Mouse (Mus musculus): ENCODE results near the gene Pheta2. TPM values are rescaled to one million over a fixed set of nuclear protein-coding genes. Genes with fewer than 3 reads are reported as not detected.
"Not testable (repeated sequence)": the region's sequence is repeated elsewhere in the genome, so short reads cannot be mapped to it uniquely, and the experiment has no call there.

Pheta2 gene
- polyA plus RNA-seq, 1 experiment from 2014 or later, result 17.5 TPM

DNA sequence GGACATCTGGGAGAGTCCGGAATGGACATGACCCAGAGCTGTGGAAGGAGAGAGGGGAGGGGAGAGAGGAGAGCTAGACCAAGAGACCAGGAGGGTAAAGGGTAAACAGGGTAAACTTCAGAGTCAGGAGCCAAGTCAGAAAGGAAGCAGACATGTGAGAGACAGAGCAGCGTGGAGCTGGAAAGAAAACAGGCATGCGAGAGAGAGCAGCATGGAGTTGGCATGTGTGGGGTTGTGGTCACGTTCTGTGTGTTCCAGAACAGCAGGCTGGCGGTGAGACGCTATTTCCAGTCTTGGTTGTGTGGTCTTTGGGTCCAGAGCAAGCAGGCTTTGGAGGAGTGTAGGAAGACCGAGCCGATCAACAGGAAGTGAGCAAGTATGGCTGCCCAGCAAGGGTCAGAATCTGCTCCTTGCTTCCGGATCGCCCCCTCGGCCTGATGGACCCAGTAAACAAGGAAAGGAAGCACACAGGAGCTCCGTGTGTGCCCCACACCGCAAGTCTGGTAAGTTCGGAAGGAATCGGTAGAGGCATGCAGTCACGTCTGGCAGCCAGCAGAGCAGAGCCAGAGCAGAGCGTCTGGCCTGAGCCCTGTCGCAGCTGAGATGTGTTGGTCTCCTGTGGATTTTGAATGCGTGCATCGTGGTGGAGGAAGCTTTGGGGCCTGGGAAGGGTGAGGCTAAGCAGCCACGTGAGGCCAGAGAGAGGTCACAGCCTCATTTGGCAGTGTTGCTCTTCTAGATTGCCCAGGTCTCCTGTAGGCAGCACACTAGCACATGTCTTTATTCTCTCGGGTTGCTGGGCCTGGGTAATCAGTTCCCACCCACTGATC, 19.9 kb downstream of the Pheta2 start:
- Histone ChIP-seq H3K4me3 (replicated peaks; ENCODE audit: low read length) (no peak overlapping the region), H3K36me3 (ENCODE audit: control insufficient read depth, insufficient read depth, low read length) (no peaks in the 10 kb centered on the region), H3K27ac (ENCODE audit: low read length) (peak overlapping the region; percentile 60), H3K9me3 (replicated peaks; ENCODE audit: control insufficient read depth, low read length) (no peaks in the 10 kb centered on the region), H3K9ac (ENCODE audit: low read length) (peak overlapping the region; percentile 46; the same call in 1 of the 2 replicates), H3K4me2 (ENCODE audit: low read depth, low read length) (no peak overlapping the region), H3K27me3 (ENCODE audit: control insufficient read depth, insufficient read depth, low read length) (no peaks in the 10 kb centered on the region), H3K4me1 (ENCODE audit: control insufficient read depth, insufficient read depth, low read length) (peaks cover 14% of the 10 kb centered on the region)
- WGBS, result 53% methylated on average over 22 of the region's 22 CpGs
- ATAC-seq (ENCODE audit: insufficient read depth, low FRiP score), result no peak

DNA sequence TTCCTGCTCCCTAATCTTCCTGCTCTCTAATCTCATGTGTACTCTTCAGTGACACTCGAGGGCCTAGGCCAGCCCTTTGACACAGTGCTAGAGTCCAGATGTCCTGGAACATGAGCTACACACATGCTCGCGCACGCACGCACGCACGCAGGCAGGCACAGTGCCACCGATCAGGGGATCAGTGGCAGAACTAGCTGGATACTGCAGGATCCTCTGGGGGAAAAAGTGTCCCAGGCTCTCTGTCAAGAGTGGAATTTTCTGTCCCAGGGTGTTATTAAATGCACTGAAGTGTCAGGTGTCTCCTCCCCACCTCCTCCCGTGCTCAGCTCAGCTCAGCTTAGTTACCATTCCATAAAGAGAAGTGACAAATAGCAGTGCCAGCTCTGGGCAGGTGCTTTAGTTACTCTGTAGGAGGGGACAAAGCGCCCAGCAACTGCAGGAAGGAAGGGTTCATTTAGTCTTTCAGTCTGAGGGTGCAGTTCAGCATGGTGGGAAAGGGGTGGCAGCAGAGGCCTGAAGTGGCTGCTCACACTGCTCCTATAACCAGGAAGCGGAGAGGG, 22.8 kb downstream of the Pheta2 start:
- Histone ChIP-seq H3K4me2 (ENCODE audit: low read depth, low read length) (no peak overlapping the region), H3K27ac (ENCODE audit: low read length) (peak overlapping the region; percentile 36; the same call in 1 of the 2 replicates), H3K36me3 (ENCODE audit: control insufficient read depth, insufficient read depth, low read length) (no peaks in the 10 kb centered on the region), H3K9me3 (replicated peaks; ENCODE audit: control insufficient read depth, low read length) (no peaks in the 10 kb centered on the region), H3K4me1 (ENCODE audit: control insufficient read depth, insufficient read depth, low read length) (peaks cover 10% of the 10 kb centered on the region), H3K27me3 (ENCODE audit: control insufficient read depth, insufficient read depth, low read length) (no peaks in the 10 kb centered on the region), H3K4me3 (replicated peaks; ENCODE audit: low read length) (no peak overlapping the region), H3K9ac (ENCODE audit: low read length) (peak overlapping the region; percentile 6; the same call in 1 of the 2 replicates)
- ATAC-seq (ENCODE audit: insufficient read depth, low FRiP score), result peak; percentile 72; the same call in 1 of the 2 replicates
- 70% methylated on average over 11 of the region's 11 CpGs for WGBS

DNA sequence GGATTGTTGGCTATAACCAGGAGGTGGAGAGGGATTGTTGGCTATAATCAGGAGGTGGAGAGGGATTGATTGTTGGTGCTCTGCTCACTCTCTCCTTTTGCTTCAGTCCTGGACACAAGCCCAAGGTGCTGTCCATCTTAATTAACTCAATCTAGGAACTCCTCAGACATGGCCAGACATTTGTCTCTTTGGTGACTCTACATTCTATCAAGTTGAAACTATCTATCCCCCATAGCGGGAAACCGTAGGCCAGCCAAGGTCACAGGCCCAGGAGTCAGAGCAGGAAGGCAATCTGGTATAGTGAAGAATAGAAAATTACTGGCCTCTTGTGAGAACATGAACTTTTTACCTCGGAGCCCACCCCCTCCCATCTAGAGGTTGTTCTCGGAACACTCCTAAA, 23.5 kb downstream of the Pheta2 start:
- Histone ChIP-seq H3K27me3 (ENCODE audit: control insufficient read depth, insufficient read depth, low read length) (no peaks in the 10 kb centered on the region), H3K27ac (ENCODE audit: low read length) (peak overlapping the region; percentile 51), H3K4me2 (ENCODE audit: low read depth, low read length) (no peak overlapping the region), H3K36me3 (ENCODE audit: control insufficient read depth, insufficient read depth, low read length) (no peaks in the 10 kb centered on the region), H3K9me3 (replicated peaks; ENCODE audit: control insufficient read depth, low read length) (no peaks in the 10 kb centered on the region), H3K4me1 (ENCODE audit: control insufficient read depth, insufficient read depth, low read length) (peaks cover 10% of the 10 kb centered on the region), H3K9ac (ENCODE audit: low read length) (no peak overlapping the region), H3K4me3 (replicated peaks; ENCODE audit: low read length) (no peak overlapping the region)
- 72% methylated on average over 3 of the region's 4 CpGs for WGBS
- no peak for ATAC-seq (ENCODE audit: insufficient read depth, low FRiP score)

DNA sequence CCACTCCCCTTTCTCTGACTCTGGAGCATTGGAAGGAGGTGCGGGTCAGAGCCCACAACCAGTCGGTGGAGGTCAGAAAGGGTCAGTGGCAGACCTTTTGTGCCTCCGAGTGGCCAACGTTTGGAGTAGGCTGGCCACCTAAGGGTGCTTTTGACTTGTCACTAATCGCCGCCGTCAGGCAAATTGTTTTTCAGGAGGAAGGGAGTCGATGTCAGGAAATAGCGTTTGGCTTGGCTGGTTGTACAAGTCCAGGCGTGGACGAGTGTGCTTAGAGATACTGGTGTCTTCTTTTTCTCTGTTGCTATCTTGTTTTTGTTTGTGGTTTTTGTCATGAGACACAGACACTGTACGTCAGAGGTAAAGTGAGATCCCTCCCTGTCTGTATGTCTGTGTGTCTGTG, 25.1 kb downstream of the Pheta2 start:
- H3K4me2 ChIP-seq (ENCODE audit: low read depth, low read length); H3K36me3 ChIP-seq (ENCODE audit: control insufficient read depth, insufficient read depth, low read length); H3K27ac ChIP-seq (ENCODE audit: low read length); H3K4me3 ChIP-seq (replicated peaks; ENCODE audit: low read length); H3K9me3 ChIP-seq (replicated peaks; ENCODE audit: control insufficient read depth, low read length); ATAC-seq (ENCODE audit: insufficient read depth, low FRiP score); H3K4me1 ChIP-seq (ENCODE audit: control insufficient read depth, insufficient read depth, low read length); H3K9ac ChIP-seq (ENCODE audit: low read length); H3K27me3 ChIP-seq (ENCODE audit: control insufficient read depth, insufficient read depth, low read length): not testable (repeated sequence)
- 68% methylated on average over 7 of the region's 12 CpGs for WGBS

DNA sequence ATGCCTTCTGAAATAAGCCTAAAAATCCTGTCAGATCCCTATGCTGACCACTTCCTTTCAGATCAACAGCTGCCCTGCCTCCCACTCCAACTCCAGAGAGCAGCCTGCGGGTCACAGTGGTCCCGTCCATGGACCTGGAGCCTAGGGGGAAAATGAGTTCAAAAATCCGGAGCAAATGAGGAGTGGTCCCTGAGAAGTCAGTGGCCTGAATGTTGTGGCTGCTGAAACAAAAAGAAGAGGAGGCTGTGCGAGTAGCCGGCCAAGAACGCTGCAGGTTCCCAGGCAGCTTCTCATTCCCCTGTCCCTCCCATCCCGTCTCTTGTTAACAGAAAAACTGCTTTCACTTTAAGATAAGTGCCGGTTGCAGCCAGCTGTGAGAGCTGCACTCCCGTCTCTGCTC, 25.8 kb downstream of the Pheta2 start:
- H3K9me3 ChIP-seq (replicated peaks; ENCODE audit: control insufficient read depth, low read length); H3K4me1 ChIP-seq (ENCODE audit: control insufficient read depth, insufficient read depth, low read length); ATAC-seq (ENCODE audit: insufficient read depth, low FRiP score); H3K9ac ChIP-seq (ENCODE audit: low read length); H3K27ac ChIP-seq (ENCODE audit: low read length); H3K36me3 ChIP-seq (ENCODE audit: control insufficient read depth, insufficient read depth, low read length); H3K4me3 ChIP-seq (replicated peaks; ENCODE audit: low read length); H3K27me3 ChIP-seq (ENCODE audit: control insufficient read depth, insufficient read depth, low read length): not testable (repeated sequence)
- H3K4me2 ChIP-seq (ENCODE audit: low read depth, low read length), result peak overlapping the region; percentile 34; the same call in 1 of the 2 replicates
- WGBS, result 8% methylated on average over 6 of the region's 9 CpGs

GRCm38 (mm10) chr15:82368146-82368545, 29.4 kb downstream of the Pheta2 start:
- Histone ChIP-seq H3K27me3 (ENCODE audit: control insufficient read depth, insufficient read depth, low read length) (no peaks in the 10 kb centered on the region), H3K9ac (ENCODE audit: low read length) (no peak overlapping the region), H3K4me2 (ENCODE audit: low read depth, low read length) (no peak overlapping the region), H3K9me3 (replicated peaks; ENCODE audit: control insufficient read depth, low read length) (no peaks in the 10 kb centered on the region), H3K4me1 (ENCODE audit: control insufficient read depth, insufficient read depth, low read length) (no peaks in the 10 kb centered on the region), H3K27ac (ENCODE audit: low read length) (no peak overlapping the region), H3K4me3 (replicated peaks; ENCODE audit: low read length) (no peak overlapping the region), H3K36me3 (ENCODE audit: control insufficient read depth, insufficient read depth, low read length) (no peaks in the 10 kb centered on the region)
- ATAC-seq (ENCODE audit: insufficient read depth, low FRiP score), result no peak
- WGBS, result 91% methylated on average over 4 of the region's 4 CpGs

- Histone ChIP-seq H3K27me3 (ENCODE audit: control insufficient read depth, insufficient read depth, low read length) (no peaks in the 10 kb centered on the region), H3K9me3 (replicated peaks; ENCODE audit: control insufficient read depth, low read length) (no peaks in the 10 kb centered on the region), H3K36me3 (ENCODE audit: control insufficient read depth, insufficient read depth, low read length) (no peaks in the 10 kb centered on the region), H3K27ac (ENCODE audit: low read length) (no peak overlapping the region), H3K9ac (ENCODE audit: low read length) (no peak overlapping the region), H3K4me3 (replicated peaks; ENCODE audit: low read length) (no peak overlapping the region), H3K4me1 (ENCODE audit: control insufficient read depth, insufficient read depth, low read length) (no peaks in the 10 kb centered on the region), H3K4me2 (ENCODE audit: low read depth, low read length) (no peak overlapping the region)
- no peak for ATAC-seq (ENCODE audit: insufficient read depth, low FRiP score)
- WGBS, result 78% methylated on average over 1 of the region's 1 CpGs
Measured at GRCm38 (mm10) chr15:82368851-82369250, 30.1 kb downstream of the Pheta2 start.

GRCm38 (mm10) chr15:82372446-82372845, 33.7 kb downstream of the Pheta2 start:
- Histone ChIP-seq H3K27me3 (ENCODE audit: control insufficient read depth, insufficient read depth, low read length) (no peaks in the 10 kb centered on the region), H3K27ac (ENCODE audit: low read length) (no peak overlapping the region), H3K9me3 (replicated peaks; ENCODE audit: control insufficient read depth, low read length) (no peaks in the 10 kb centered on the region), H3K4me2 (ENCODE audit: low read depth, low read length) (no peak overlapping the region), H3K4me1 (ENCODE audit: control insufficient read depth, insufficient read depth, low read length) (0 out of 2 replicates have a peak, but pooled peaks cover 3% of the 10 kb centered on the region), H3K4me3 (replicated peaks; ENCODE audit: low read length) (no peak overlapping the region), H3K36me3 (ENCODE audit: control insufficient read depth, insufficient read depth, low read length) (no peaks in the 10 kb centered on the region), H3K9ac (ENCODE audit: low read length) (no peak overlapping the region)
- no peak for ATAC-seq (ENCODE audit: insufficient read depth, low FRiP score)
- 85% methylated on average over 6 of the region's 6 CpGs for WGBS

DNA sequence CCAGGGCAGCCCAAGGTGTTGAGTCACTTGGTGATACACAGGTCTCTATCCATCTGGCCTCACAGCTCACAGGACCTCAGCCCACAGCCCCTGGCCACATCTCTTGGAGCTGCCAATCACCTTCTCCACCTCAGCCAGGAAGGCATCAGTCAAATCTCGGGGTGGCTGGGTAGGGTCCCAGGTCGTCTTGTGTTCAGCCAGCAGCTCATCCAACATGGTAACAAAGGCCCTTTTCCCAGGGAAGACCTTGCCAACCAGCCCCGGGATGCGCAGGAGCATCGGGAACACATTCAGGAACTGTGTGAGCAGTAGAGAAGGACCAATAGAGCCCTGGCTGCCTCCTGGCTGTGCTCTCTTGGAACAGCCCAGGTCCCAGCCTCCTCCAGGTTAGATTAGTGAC, 34.2 kb downstream of the Pheta2 start:
- Histone ChIP-seq H3K9me3 (replicated peaks; ENCODE audit: control insufficient read depth, low read length) (no peaks in the 10 kb centered on the region), H3K9ac (ENCODE audit: low read length) (no peak overlapping the region), H3K4me2 (ENCODE audit: low read depth, low read length) (no peak overlapping the region), H3K27me3 (ENCODE audit: control insufficient read depth, insufficient read depth, low read length) (no peaks in the 10 kb centered on the region), H3K27ac (ENCODE audit: low read length) (no peak overlapping the region), H3K36me3 (ENCODE audit: control insufficient read depth, insufficient read depth, low read length) (no peaks in the 10 kb centered on the region), H3K4me3 (replicated peaks; ENCODE audit: low read length) (no peak overlapping the region), H3K4me1 (ENCODE audit: control insufficient read depth, insufficient read depth, low read length) (0 out of 2 replicates have a peak, but pooled peaks cover 7% of the 10 kb centered on the region)
- no peak for ATAC-seq (ENCODE audit: insufficient read depth, low FRiP score)
- WGBS, result 84% methylated on average over 5 of the region's 5 CpGs
